Mouse (Mus musculus) MEL (cell line): ENCODE data around the gene Wdr59. TPM values are rescaled to one million over a fixed set of nuclear protein-coding genes. Genes with fewer than 3 reads are reported as not detected.

Source experiments
- DNase-seq: peaks from one replicate; pipeline ENCODE4 v3.0.0; 2011; ENCODE audit warnings: low read depth, low spot score
- H3K27ac ChIP-seq: 2 replicates; pipeline ENCODE4 v1.5.1; 2012; ENCODE audit warnings: low read depth, mild to moderate bottlenecking, control low read depth, low read length, moderate library complexity; ENCODE audit not compliant: control insufficient read depth
- H3K27me3 ChIP-seq, 2 experiments: fragments of 150-350 bp in 1 of 2; sonication (generic) in 1 of 2; 2 replicates each; pipeline ENCODE4 v1.6.1; 2012; ENCODE audit warnings: low read length in 2 of 2, mild to moderate bottlenecking in 2 of 2, improper control_type of control experiment in 1 of 2, moderate library complexity in 1 of 2; ENCODE audit not compliant: insufficient read depth in 2 of 2, control insufficient read depth in 1 of 2
- H3K36me3 ChIP-seq, 2 experiments: 2 replicates each; pipeline ENCODE4 v1.6.1; 2012 to 2014; ENCODE audit warnings: low read length in 2 of 2, improper control_type of control experiment in 1 of 2, inconsistent platforms in 1 of 2, mild to moderate bottlenecking in 1 of 2; ENCODE audit not compliant: insufficient read depth in 2 of 2, control insufficient read depth in 1 of 2
- H3K4me1 ChIP-seq, 2 experiments: fragments of 150-350 bp in 1 of 2; sonication (generic) in 1 of 2; 2 replicates each; pipeline ENCODE4 v1.6.1; 2012; ENCODE audit warnings: low read length in 2 of 2, improper control_type of control experiment in 1 of 2, mild to moderate bottlenecking in 1 of 2; ENCODE audit not compliant: insufficient read depth in 2 of 2, control insufficient read depth in 1 of 2
- H3K4me3 ChIP-seq, 2 experiments: fragments of 150-350 bp in 1 of 2; sonication (generic) in 1 of 2; 2 replicates each; pipeline ENCODE4 v1.5.1; 2012; ENCODE audit warnings: low read depth in 2 of 2, low read length in 2 of 2, mild to moderate bottlenecking in 2 of 2, moderate library complexity in 2 of 2, control low read depth in 1 of 2, improper control_type of control experiment in 1 of 2; ENCODE audit not compliant: control insufficient read depth in 1 of 2, insufficient read depth in 1 of 2
- H3K79me2 ChIP-seq: 2 replicates; pipeline ENCODE4 v1.6.1; 2012; ENCODE audit warnings: mild to moderate bottlenecking, low read length, moderate library complexity; ENCODE audit not compliant: control insufficient read depth, poor library complexity, insufficient read depth
- H3K9ac ChIP-seq: 2 replicates; pipeline ENCODE4 v1.6.1; 2012; ENCODE audit warnings: low read depth, mild to moderate bottlenecking, control low read depth, low read length, moderate library complexity; ENCODE audit not compliant: control insufficient read depth, poor library complexity, severe bottlenecking
- H3K9me3 ChIP-seq: fragments of 150-350 bp; sonication (generic); replicated peaks from 2 replicates; pipeline ENCODE4 v1.6.1; 2012; ENCODE audit warnings: mild to moderate bottlenecking, low read length, improper control_type of control experiment, moderate library complexity; ENCODE audit not compliant: insufficient read depth
- BHLHE40 ChIP-seq: IDR thresholded peaks from 2 replicates; pipeline ENCODE4 v1.6.1; 2012; ENCODE audit warnings: low read depth, mild to moderate bottlenecking, inconsistent platforms, low read length, improper control_type of control experiment, borderline replicate concordance
- CHD1 ChIP-seq: IDR thresholded peaks from 2 replicates; pipeline ENCODE4 v1.6.1; 2012; ENCODE audit warnings: low read depth, mild to moderate bottlenecking, inconsistent platforms, low read length, improper control_type of control experiment
- CHD2 ChIP-seq: IDR thresholded peaks from 2 replicates; pipeline ENCODE4 v1.6.1; 2011; ENCODE audit warnings: low read length, improper control_type of control experiment
- EP300 ChIP-seq, 2 experiments: IDR thresholded peaks; 2 replicates each; pipeline ENCODE4 v1.6.1; 2011; ENCODE audit warnings: improper control_type of control experiment in 2 of 2, low read length in 2 of 2, low read depth in 1 of 2, mild to moderate bottlenecking in 1 of 2
- GABPA ChIP-seq: IDR thresholded peaks from 2 replicates; pipeline ENCODE4 v1.6.1; 2012; ENCODE audit warnings: low read depth, mild to moderate bottlenecking, inconsistent platforms, low read length, improper control_type of control experiment, moderate library complexity
- MAFK ChIP-seq: IDR thresholded peaks from 2 replicates; pipeline ENCODE4 v1.6.1; 2011; ENCODE audit warnings: low read depth, mild to moderate bottlenecking, low read length, improper control_type of control experiment, borderline replicate concordance
- MAX ChIP-seq: IDR thresholded peaks from 2 replicates; pipeline ENCODE4 v1.6.1; 2011; ENCODE audit warnings: low read length, improper control_type of control experiment
- MEF2A ChIP-seq: IDR thresholded peaks from 2 replicates; pipeline ENCODE4 v1.6.1; 2014; ENCODE audit warnings: low read depth, mild to moderate bottlenecking, inconsistent platforms, low read length, improper control_type of control experiment; ENCODE audit not compliant: poor library complexity, insufficient replicate concordance, severe bottlenecking; ENCODE audit errors: extremely low read depth
- MXI1 ChIP-seq: IDR thresholded peaks from 2 replicates; pipeline ENCODE4 v1.6.1; 2011; ENCODE audit warnings: mild to moderate bottlenecking, low read depth, low read length, improper control_type of control experiment
- MYB ChIP-seq: IDR thresholded peaks from 2 replicates; pipeline ENCODE4 v1.6.1; 2011; ENCODE audit warnings: mild to moderate bottlenecking, low read depth, low read length, improper control_type of control experiment
- MYC ChIP-seq: IDR thresholded peaks from 2 replicates; pipeline ENCODE4 v1.6.1; 2011; ENCODE audit warnings: low read depth, mild to moderate bottlenecking, low read length, improper control_type of control experiment, moderate library complexity
- NELFE ChIP-seq: IDR thresholded peaks from 2 replicates; pipeline ENCODE4 v1.6.1; 2011; ENCODE audit warnings: low read depth, low read length, improper control_type of control experiment
- POLR2AphosphoS5 ChIP-seq: IDR thresholded peaks from 2 replicates; pipeline ENCODE4 v1.6.1; 2012; ENCODE audit warnings: low read depth, borderline replicate concordance, mild to moderate bottlenecking, inconsistent platforms, low read length, moderate library complexity, mixed read lengths
- RCOR1 ChIP-seq: IDR thresholded peaks from 2 replicates; pipeline ENCODE4 v1.6.1; 2012; ENCODE audit warnings: low read depth, mild to moderate bottlenecking, inconsistent platforms, low read length, improper control_type of control experiment
- SIN3A ChIP-seq: IDR thresholded peaks from 2 replicates; pipeline ENCODE4 v1.6.1; 2012; ENCODE audit warnings: low read length, improper control_type of control experiment, inconsistent platforms
- SMC3 ChIP-seq: IDR thresholded peaks from 2 replicates; pipeline ENCODE4 v1.6.1; 2011; ENCODE audit warnings: low read depth, low read length, improper control_type of control experiment
- UBTF ChIP-seq: IDR thresholded peaks from 2 replicates; pipeline ENCODE4 v1.6.1; 2012; ENCODE audit warnings: low read depth, mild to moderate bottlenecking, inconsistent platforms, low read length, improper control_type of control experiment, moderate library complexity, borderline replicate concordance; ENCODE audit not compliant: insufficient read depth
- USF1 ChIP-seq: IDR thresholded peaks from 2 replicates; pipeline ENCODE4 v1.6.1; 2014; ENCODE audit warnings: low read depth, mild to moderate bottlenecking, inconsistent platforms, low read length, improper control_type of control experiment, moderate library complexity
- USF2 ChIP-seq, 2 experiments: IDR thresholded peaks; 2 replicates each; pipeline ENCODE4 v1.6.1; 2011 to 2012; ENCODE audit warnings: improper control_type of control experiment in 2 of 2, low read length in 2 of 2, borderline replicate concordance in 1 of 2, inconsistent platforms in 1 of 2, low read depth in 1 of 2, mild to moderate bottlenecking in 1 of 2; ENCODE audit not compliant: insufficient read depth in 1 of 2
- ZC3H11A ChIP-seq: IDR thresholded peaks from 2 replicates; pipeline ENCODE4 v1.6.1; 2012; ENCODE audit warnings: low read depth, mild to moderate bottlenecking, inconsistent platforms, low read length, improper control_type of control experiment
- ZKSCAN1 ChIP-seq: IDR thresholded peaks from 2 replicates; pipeline ENCODE4 v1.6.1; 2012; ENCODE audit warnings: low read depth, mild to moderate bottlenecking, inconsistent platforms, low read length, improper control_type of control experiment, moderate library complexity
- ZNF384 ChIP-seq: IDR thresholded peaks from 2 replicates; pipeline ENCODE4 v1.6.1; 2012; ENCODE audit warnings: low read depth, mild to moderate bottlenecking, inconsistent platforms, low read length, improper control_type of control experiment
- polyA plus RNA-seq, 2 experiments: library from polyadenylated mRNA; stranded (reverse) in 1 of 2; unstranded in 1 of 2; fragments of >175 nt in 1 of 2; fragments of >200 nt in 1 of 2; gene quantifications; 2 replicates each; pipeline versions ENCODE4 v1.2.1 to v1.2.4; 2012; ENCODE audit warnings: low replicate concordance in 2 of 2, low read depth in 1 of 2; ENCODE audit not compliant: insufficient read length in 2 of 2, insufficient read depth in 1 of 2, missing spikeins in 1 of 2
- total RNA-seq: library from RNA; depleted of rRNA; stranded (reverse); fragments of 300-350 nt; gene quantifications from 2 replicates; pipeline ENCODE4 v1.2.3, GENCODE M21; 2012

Wdr59 gene
- total and polyA plus RNA-seq, 3 experiments: 6.5 to 16.6 TPM; not detected in 1

DNA sequence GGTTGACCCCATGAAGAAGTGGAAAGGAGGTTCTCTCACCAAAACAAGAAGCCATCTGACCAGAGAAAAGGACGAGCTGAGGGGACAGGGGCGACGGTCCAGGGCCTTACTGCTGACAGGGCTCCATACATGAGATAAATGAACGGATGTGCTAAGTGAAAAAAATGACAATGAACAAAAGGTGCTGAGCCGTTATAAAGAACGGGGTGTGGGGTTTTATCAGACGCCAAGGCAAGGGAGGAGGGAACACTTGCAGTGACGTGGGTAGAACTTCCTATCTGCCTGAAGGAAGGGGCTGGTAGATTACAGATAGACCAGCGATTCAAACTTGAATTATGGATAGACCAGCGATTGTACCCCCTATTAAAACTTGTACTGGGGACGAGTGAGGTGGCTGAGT, 12.6 kb downstream of the Wdr59 start (continued):
- TF ChIP-seq NELFE (no peak; the same call in none of the 2 replicates), USF1 (no peak), GABPA (no peak), RCOR1 (0 out of 2 replicates have a peak, but pooled peaks have one; percentile 58), MYB (peak; percentile 83), SIN3A (peak; percentile 74; the same call in 1 of the 2 replicates), UBTF (no peak), ZKSCAN1 (peak; percentile 17; the same call in 1 of the 2 replicates), SMC3 (no peak), EP300 (IDR thresholded peaks at IDR 0.05; ENCODE audit: low read depth in 1 of 2, low read length in 2 of 2) (peak; percentile 80 to 90), BHLHE40 (no peak), ZNF384 (peak; percentile 93), CHD1 (no peak), MXI1 (peak; percentile 55), POLR2AphosphoS5 (no peak), USF2 (IDR thresholded peaks at IDR 0.05; ENCODE audit: borderline replicate concordance in 1 of 2, insufficient read depth in 1 of 2, low read depth in 1 of 2, low read length in 2 of 2) (no peak), CHD2 (no peak; the same call in 1 of the 2 replicates), MEF2A (no peak), MAFK (peak; percentile 43; the same call in 1 of the 2 replicates), MYC (no peak), ZC3H11A (no peak), MAX (no peak)

DNA sequence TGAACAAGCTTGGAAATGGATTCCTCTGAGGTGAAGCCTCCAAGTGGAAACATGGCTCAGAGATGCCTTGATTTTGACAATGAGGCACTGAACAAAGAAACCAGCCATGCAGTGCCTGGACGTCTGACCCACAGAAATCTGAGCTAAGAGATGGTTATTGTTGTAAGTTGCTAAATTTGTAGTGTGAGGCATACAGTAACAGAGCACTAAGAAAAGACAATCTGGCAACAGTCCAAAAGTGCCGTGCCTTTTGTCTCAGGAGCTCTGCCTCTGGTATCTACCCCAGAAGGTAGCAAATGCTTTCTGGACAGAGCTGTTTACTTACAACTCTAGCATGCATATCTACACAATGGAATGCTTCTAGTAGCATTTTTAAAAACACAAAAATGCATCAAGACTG, 13.3 kb downstream of the Wdr59 start:
- Histone ChIP-seq H3K9ac (peak overlapping the region; percentile 64), H3K36me3 (peaks cover 0 to 23% of the 10 kb centered on the region in 2 experiments; a peak in 3 of 4 replicates), H3K27ac (peak overlapping the region; percentile 93), H3K4me1 (peaks cover 19 to 28% of the 10 kb centered on the region in 2 experiments), H3K9me3 (no peaks in the 10 kb centered on the region), H3K79me2 (peaks cover 7% of the 10 kb centered on the region; the same call in 1 of the 2 replicates), H3K4me3 (peak overlapping the region in 1 of 2 experiments; percentile 57; a peak in 2 of 4 replicates), H3K27me3 (no peaks in the 10 kb centered on the region)
- TF ChIP-seq MYC (0 out of 2 replicates have a peak, but pooled peaks have one; percentile 8), NELFE (no peak), SMC3 (0 out of 2 replicates have a peak, but pooled peaks have one; percentile 7), MXI1 (peak; percentile 35; the same call in 1 of the 2 replicates)
- DNase-seq: peak; percentile 78
